Mouse (Mus musculus) ES-E14 (cell line): ENCODE data around the gene Tmem200a. TPM values are rescaled to one million over a fixed set of nuclear protein-coding genes. Genes with fewer than 3 reads are reported as not detected.

Experiments
- DNase-seq: peaks from one replicate; pipeline ENCODE4 v3.0.0-alpha.2; 2013; ENCODE audit warnings: low read depth, low spot score
- H3K27ac ChIP-seq: 2 replicates; pipeline ENCODE4 v1.5.1; 2012; ENCODE audit warnings: low read depth, mild to moderate bottlenecking, low read length, moderate library complexity, mixed read lengths; ENCODE audit not compliant: poor library complexity, insufficient read depth, severe bottlenecking
- H3K36me3 ChIP-seq: 2 replicates; pipeline ENCODE4 v1.6.1; 2012; ENCODE audit warnings: mild to moderate bottlenecking, low read length, moderate library complexity, mixed read lengths; ENCODE audit not compliant: control insufficient read depth, poor library complexity, insufficient read depth, severe bottlenecking
- H3K4me1 ChIP-seq, 2 experiments: fragments of 150-350 bp in 1 of 2; sonication (generic) in 1 of 2; 2 replicates each; pipeline ENCODE4 v1.6.1; 2012; ENCODE audit warnings: low read length in 2 of 2, mild to moderate bottlenecking in 1 of 2, mixed read lengths in 1 of 2; ENCODE audit not compliant: control insufficient read depth in 2 of 2, insufficient read depth in 2 of 2, poor library complexity in 1 of 2
- H3K4me3 ChIP-seq, 2 experiments: fragments of 150-350 bp in 1 of 2; sonication (generic) in 1 of 2; 2 replicates each; pipeline ENCODE4 v1.5.1; 2012; ENCODE audit warnings: low read length in 2 of 2, low read depth in 1 of 2, mild to moderate bottlenecking in 1 of 2, mixed read lengths in 1 of 2; ENCODE audit not compliant: insufficient read depth in 1 of 2, poor library complexity in 1 of 2, severe bottlenecking in 1 of 2
- H3K9ac ChIP-seq: 2 replicates; pipeline ENCODE4 v1.6.1; 2012; ENCODE audit warnings: low read depth, mild to moderate bottlenecking, low read length, mixed read lengths; ENCODE audit not compliant: poor library complexity, insufficient read depth, severe bottlenecking
- H3K9me3 ChIP-seq: fragments of 150-350 bp; sonication (generic); 2 replicates; pipeline ENCODE4 v1.6.1; 2012; ENCODE audit warnings: low read depth, mild to moderate bottlenecking, low read length; ENCODE audit not compliant: control insufficient read depth, insufficient read depth
- CHD2 ChIP-seq: IDR thresholded peaks from 2 replicates; pipeline ENCODE4 v1.6.1; 2014; ENCODE audit warnings: mild to moderate bottlenecking, low read depth, low read length, inconsistent platforms
- HCFC1 ChIP-seq: IDR thresholded peaks from 2 replicates; pipeline ENCODE4 v1.6.1; 2012; ENCODE audit warnings: low read length, inconsistent platforms, borderline replicate concordance; ENCODE audit not compliant: insufficient read depth
- MAFK ChIP-seq: IDR thresholded peaks from 2 replicates; pipeline ENCODE4 v1.6.1; 2014; ENCODE audit warnings: mild to moderate bottlenecking, low read depth, low read length, inconsistent platforms; ENCODE audit not compliant: insufficient read depth
- ZC3H11A ChIP-seq: IDR thresholded peaks from 2 replicates; pipeline ENCODE4 v1.6.1; 2012; ENCODE audit warnings: low read depth, mild to moderate bottlenecking, inconsistent platforms, low read length, borderline replicate concordance
- ZNF384 ChIP-seq: IDR thresholded peaks from 2 replicates; pipeline ENCODE4 v1.6.1; 2012; ENCODE audit warnings: low read depth, low read length, inconsistent platforms
- in situ Hi-C, 2 experiments: fragments of 600-800 bp; cut with MboI; formaldehyde crosslinking; loops; one replicate each; pipeline ENCODE4 v1.15.1; 2025; ENCODE audit warnings: low sequenced_read_pairs in 2 of 2, inconsistent platforms in 1 of 2; ENCODE audit not compliant: unreplicated experiment in 2 of 2
- total RNA-seq: library from RNA; depleted of rRNA; stranded (reverse); fragments of 300-350 nt; gene quantifications from 2 replicates; pipeline ENCODE4 v1.2.3, GENCODE M21; 2012; rRNA removed

Gene Tmem200a
- total RNA-seq, 1 experiment: 1.9 TPM

DNA sequence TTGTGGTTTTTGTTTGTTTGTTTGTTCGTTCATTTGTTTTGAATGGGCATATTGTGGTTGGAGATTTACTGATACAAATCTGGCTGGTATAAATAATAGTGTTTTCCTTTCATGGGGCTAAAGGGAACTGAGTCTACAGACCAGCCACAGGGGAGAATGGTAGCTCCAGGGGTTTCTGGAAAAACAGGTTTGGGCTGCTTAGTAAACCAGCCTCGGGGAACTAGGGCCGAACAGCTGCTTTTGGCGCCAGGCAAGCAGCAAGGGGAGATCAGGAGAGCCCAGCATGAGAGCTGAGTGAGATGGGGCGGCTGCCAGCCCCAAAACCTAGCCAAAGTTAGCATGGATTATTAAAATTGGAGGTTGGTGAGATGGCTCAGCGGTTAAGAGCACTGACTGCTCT lies 191.6 kb downstream of the Tmem200a start:
- in situ Hi-C loops: no loop called here
- no peaks in the 10 kb centered on the region for H3K9me3 ChIP-seq
- TF ChIP-seq ZNF384: no peak
- no peak for TF ChIP-seq ZC3H11A
- TF ChIP-seq HCFC1: no peak
- H3K4me1 ChIP-seq: peaks cover 0 to 2% of the 10 kb centered on the region in 2 experiments; a peak in 1 of 4 replicates
- DNase-seq: no peak
- H3K9ac ChIP-seq: no peak overlapping the region
- H3K36me3 ChIP-seq: no peaks in the 10 kb centered on the region
- H3K27ac ChIP-seq: peak overlapping the region; percentile 33; the same call in 1 of the 2 replicates
- H3K4me3 ChIP-seq: no peak overlapping the region

DNA sequence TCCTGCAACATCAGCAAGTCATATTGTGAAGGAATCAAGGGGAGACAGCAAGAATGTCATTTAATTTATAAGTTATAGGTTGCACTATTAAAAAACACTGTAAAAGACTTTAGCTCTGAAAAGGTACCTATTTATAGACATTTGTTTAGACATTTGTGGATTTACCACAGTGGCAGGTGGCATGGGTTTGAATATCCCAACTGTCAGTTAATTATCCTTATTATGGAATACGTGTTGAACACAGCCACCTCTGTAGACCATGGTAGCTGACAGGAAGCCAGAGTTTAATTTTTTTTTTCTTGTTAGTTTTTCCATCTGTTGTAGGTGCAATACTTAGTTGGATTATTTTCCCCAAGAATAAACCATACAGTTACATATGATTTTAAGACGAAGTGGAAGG lies 194.3 kb downstream of the Tmem200a start:
- H3K4me1 ChIP-seq: peaks cover 0 to 2% of the 10 kb centered on the region in 2 experiments; a peak in 1 of 4 replicates
- no peak for DNase-seq
- H3K27ac ChIP-seq: no peak overlapping the region
- H3K36me3 ChIP-seq: no peaks in the 10 kb centered on the region
- TF ChIP-seq CHD2 (no peak), ZNF384 (no peak), MAFK (no peak), HCFC1 (no peak), ZC3H11A (no peak)
- no peaks in the 10 kb centered on the region for H3K9me3 ChIP-seq
- H3K9ac ChIP-seq: no peak overlapping the region
- in situ Hi-C loops: no loop called here
- no peak overlapping the region for H3K4me3 ChIP-seq

DNA sequence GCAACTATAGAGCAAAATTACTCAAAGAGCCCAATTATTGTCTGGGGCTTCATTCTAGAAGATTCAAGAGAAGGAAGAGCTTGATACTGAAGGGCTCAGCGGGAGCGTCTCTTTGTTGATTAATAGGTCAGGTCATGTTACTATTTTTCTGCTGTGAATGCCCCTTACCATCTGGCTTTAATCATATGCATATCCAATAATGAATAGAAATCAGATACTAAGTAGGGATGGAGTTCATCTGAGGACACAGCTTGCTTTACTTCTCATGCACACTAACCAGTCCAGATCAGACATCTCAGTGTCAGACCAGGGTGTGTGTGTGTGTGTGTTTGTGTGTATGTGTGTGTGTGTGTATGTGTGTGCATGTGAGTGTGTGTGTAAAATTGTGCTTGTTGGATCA lies 201.1 kb downstream of the Tmem200a start:
- Histone ChIP-seq H3K27ac (no peak overlapping the region), H3K4me1 (no peaks in the 10 kb centered on the region), H3K4me3 (no peak overlapping the region), H3K36me3 (no peaks in the 10 kb centered on the region), H3K9ac (no peak overlapping the region), H3K9me3 (no peaks in the 10 kb centered on the region)
- in situ Hi-C loops: no loop called here
- TF ChIP-seq ZNF384 (no peak), CHD2 (no peak), MAFK (no peak), HCFC1 (no peak), ZC3H11A (no peak)
- DNase-seq: no peak

DNA sequence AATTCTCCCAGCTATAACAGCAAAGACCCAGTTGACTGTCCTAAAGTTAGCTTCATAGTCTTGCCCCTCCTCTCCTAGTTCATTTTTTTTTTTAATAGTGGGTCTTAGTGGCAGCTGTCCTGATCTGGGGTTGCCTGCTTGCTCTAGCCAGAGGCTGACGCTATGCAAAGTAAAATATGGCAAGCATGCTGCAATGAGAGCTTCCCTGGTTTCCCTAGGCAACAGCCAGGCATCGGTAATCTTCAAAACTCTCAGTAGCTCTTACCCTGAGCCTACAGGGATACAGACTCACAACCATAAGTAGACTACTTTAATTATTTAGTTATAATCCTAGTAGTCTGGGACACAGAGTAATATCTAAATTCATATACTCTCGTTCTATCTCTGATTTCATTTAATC lies 202.0 kb downstream of the Tmem200a start:
- no peak overlapping the region for H3K9ac ChIP-seq
- H3K4me1 ChIP-seq: no peaks in the 10 kb centered on the region
- H3K9me3 ChIP-seq: no peaks in the 10 kb centered on the region
- no peak overlapping the region for H3K27ac ChIP-seq
- in situ Hi-C loops: no loop called here
- TF ChIP-seq MAFK (no peak), CHD2 (no peak), HCFC1 (no peak), ZC3H11A (no peak), ZNF384 (no peak)
- no peak overlapping the region for H3K4me3 ChIP-seq
- DNase-seq: no peak
- H3K36me3 ChIP-seq: no peaks in the 10 kb centered on the region

DNA sequence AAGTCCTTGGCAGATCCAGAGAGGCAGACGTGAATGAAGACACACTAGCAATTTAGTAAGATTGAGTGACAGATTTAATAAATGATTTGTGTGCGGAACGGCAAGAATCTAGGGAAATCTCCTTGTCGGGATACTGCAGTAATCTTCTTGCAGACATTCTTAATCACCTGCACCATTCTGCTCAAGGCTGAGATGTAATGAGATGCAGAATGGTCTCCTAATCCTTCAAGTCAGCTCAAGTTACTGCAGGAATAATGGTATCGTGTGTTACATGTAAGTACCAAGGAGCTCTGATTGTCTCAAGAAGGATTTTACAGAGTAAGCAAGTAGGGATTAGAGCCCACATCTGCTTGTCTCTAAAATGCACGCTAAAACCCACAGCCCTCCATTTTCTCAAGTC lies 210.1 kb downstream of the Tmem200a start:
- Histone ChIP-seq H3K9ac (no peak overlapping the region), H3K4me3 (no peak overlapping the region), H3K27ac (no peak overlapping the region), H3K9me3 (no peaks in the 10 kb centered on the region), H3K36me3 (no peaks in the 10 kb centered on the region), H3K4me1 (no peaks in the 10 kb centered on the region)
- no peak for TF ChIP-seq CHD2
- TF ChIP-seq ZNF384: no peak
- TF ChIP-seq ZC3H11A: no peak
- no peak for TF ChIP-seq MAFK
- no peak for TF ChIP-seq HCFC1
- DNase-seq: no peak
- in situ Hi-C loops: no loop called here

Other genes starting within 250 kb of the Tmem200a start
- gene Gm9767, start 797 bp downstream of the Tmem200a start, total RNA-seq: 0.40 TPM in 1 of 2 replicates, not detected in the other
- gene Samd3, start 150.7 kb upstream of the Tmem200a start, total RNA-seq: not detected in 2 replicates